Mouse (Mus musculus) G1E (cell line): Measurements from ENCODE around the gene Olfr1410.

Experiments used
- CTCF ChIP-seq: IDR thresholded peaks from 2 replicates; pipeline ENCODE4 v1.5.1; 2012; ENCODE audit warnings: low read depth, low read length, inconsistent platforms, mixed read lengths
- GATA1 ChIP-seq: IDR thresholded peaks from 2 replicates; pipeline ENCODE4 v1.6.1; 2012; ENCODE audit warnings: borderline replicate concordance, low read length, inconsistent platforms, mixed read lengths
- GATA2 ChIP-seq: IDR thresholded peaks from 2 replicates; pipeline ENCODE4 v1.6.1; 2012; ENCODE audit warnings: low read depth, low read length, inconsistent platforms, borderline replicate concordance
- POLR2AphosphoS5 ChIP-seq: IDR thresholded peaks from 2 replicates; pipeline ENCODE4 v1.6.1; 2012; ENCODE audit warnings: low read depth, low read length, inconsistent platforms; ENCODE audit not compliant: insufficient replicate concordance
- TAL1 ChIP-seq: conservative IDR thresholded peaks from 2 replicates; pipeline ENCODE4 v1.6.1; 2012; ENCODE audit warnings: low read depth, low read length, inconsistent platforms, mixed read lengths

DNA sequence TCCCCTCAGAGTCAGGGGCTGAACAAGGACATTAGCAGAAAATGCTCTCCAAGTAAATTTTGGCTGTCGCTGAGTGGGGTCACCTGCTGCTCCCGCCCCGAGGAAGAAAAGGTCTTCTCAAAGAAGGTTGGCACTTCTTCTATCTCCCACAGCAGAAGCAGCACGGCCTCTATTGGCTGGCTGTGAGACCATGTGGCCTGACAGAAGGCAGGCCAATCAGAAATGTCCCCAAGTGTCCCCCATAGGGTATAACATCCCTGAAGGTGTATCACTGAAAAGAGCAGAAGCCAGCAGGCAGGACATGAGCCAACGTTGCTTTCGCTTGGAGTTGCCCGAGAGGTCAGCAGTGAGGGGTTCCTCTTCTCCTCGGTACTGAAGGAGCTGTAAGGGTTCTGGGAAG is 30.4 kb downstream of the Olfr1410 start:
- TF ChIP-seq CTCF (no peak), POLR2AphosphoS5 (no peak), TAL1 (no peak), GATA1 (no peak), GATA2 (no peak)
